Mouse (Mus musculus) Muller cell, postnatal 12 days (primary cell): ENCODE data around the gene Hist1h1c.
A peak's percentile ranks its signal among the peaks of the same experiment; 100 is the strongest.
"Not testable (repeated sequence)": the region's sequence is repeated elsewhere in the genome, so short reads cannot be mapped to it uniquely, and the experiment has no call there.

Experiments used
- DNase-seq: peaks from one replicate; pipeline ENCODE4 v3.0.0-alpha.2; 2015; ENCODE audit errors: inconsistent ontology term

Gene Hist1h1c

DNA sequence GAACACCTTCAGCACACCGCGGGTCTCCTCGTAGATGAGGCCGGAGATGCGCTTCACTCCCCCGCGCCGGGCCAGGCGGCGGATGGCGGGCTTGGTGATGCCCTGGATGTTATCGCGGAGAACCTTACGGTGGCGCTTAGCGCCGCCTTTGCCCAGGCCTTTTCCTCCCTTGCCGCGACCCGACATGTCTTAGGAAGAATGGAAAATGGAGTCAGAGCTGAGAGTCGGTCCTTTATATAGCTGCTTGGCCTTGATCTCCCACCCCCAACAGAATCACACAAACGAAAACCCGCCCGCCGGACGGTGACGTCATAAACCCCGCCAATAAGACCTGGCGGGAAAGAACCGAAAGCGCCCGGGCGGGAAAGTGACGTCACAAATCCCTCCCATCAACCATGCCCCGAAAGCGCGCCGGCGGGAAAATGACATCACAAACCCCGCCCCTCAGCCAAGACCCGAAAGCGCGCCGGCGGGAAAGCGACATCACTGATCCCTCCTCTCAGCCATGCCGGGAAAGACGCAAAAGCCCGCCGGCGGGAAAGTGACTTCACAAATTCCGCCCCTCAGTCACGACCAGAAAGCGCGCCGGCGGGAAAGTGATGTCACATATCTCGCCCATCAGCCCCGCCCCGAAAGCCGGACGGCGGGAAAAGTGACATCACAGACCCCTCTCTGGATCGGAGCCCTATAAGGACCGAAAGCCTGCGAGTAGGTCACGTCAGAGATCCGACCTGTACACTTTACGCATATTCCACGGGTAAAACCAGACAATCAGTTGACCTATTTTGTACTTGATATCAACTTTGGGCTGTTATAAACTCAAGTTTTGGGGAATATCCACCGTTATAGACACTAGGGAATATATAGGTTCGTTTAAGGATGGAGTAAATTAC is 22.6 kb downstream of the Hist1h1c start, which contains the start of gene Hist1h4a:
Gene Hist1h4a, minus strand, starts transcription at position 259 of the 893 bp plus-strand sequence.
- peak; percentile 97 for DNase-seq

DNA sequence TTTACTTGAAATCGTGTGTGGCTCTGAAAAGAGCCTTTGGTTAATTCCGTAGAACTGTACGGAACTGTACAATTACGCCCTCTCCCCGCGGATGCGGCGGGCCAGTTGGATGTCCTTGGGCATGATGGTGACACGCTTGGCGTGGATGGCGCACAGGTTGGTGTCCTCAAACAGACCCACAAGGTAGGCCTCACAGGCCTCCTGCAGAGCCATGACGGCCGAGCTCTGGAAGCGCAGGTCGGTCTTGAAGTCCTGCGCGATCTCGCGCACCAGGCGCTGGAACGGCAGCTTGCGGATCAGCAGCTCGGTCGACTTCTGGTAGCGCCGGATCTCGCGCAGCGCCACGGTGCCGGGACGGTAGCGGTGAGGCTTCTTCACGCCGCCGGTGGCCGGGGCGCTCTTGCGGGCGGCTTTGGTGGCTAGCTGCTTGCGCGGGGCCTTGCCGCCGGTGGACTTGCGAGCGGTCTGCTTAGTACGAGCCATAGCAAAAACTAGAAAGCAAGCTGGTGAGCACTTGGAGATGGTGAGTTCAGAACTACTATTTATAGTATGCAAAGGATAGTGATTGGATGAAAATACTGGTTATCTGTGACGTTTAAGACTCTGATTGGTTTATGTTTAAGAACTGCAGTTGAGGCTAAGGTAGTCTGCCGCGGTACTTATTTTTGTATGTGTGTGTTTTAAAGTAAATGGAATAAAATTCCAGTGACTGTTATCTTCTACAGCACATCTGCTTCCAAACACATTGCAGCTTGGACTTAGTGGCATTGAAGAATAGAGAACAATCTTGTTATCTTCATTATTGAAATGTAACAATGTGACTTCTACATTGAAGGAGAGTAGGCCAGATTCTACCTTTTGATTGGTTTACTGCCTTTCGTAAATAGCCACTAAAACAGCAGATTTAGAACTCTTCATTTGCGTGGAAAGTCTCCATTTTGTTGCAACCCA is 23.5 kb downstream of the Hist1h1c start, which contains the start of gene Hist1h3a:
Gene Hist1h3a, minus strand, starts transcription at position 516 of the 951 bp plus-strand sequence.
- DNase-seq: peak; percentile 80

DNA sequence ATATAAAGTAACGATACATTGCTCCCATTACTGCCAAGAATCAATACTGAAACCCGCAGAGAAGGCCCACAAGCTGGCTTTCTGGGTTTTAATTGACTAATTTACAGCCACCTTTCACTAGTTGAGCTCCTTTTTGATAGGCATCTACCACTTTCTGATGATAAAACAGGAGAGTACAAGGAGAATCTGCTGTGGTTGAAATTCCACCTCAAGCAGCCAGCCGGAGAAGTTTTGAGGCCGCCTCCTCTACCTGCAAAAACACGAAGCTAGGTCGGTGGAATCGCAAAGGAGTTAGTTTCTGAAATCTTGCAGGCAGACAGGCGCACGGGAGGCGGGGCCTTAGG is 24.6 kb downstream of the Hist1h1c start:
- no peak for DNase-seq

DNA sequence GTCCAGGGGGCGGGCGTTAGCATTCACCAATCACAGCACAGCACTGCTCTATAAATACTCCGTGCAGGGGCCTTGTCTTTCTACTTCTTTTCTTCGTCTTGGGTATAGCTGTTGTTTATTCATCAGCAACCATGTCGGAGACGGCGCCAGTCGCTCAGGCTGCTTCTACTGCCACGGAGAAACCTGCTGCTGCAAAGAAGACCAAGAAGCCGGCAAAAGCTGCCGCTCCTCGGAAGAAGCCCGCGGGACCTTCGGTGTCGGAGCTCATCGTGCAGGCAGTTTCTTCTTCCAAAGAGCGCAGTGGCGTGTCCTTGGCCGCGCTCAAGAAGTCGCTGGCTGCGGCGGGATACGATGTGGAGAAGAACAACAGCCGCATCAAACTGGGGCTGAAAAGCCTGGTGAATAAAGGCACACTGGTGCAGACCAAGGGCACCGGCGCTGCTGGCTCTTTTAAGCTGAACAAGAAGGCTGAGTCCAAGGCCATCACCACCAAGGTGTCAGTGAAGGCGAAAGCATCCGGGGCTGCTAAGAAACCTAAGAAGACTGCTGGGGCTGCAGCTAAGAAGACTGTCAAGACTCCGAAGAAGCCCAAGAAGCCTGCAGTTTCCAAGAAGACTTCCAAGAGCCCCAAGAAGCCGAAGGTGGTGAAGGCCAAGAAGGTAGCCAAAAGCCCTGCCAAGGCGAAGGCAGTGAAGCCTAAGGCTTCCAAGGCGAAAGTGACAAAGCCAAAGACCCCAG is 25.1 kb downstream of the Hist1h1c start, which contains the start of gene Hist1h1a:
Gene Hist1h1a, plus strand, starts transcription at position 81 of the 738 bp plus-strand sequence.
- peak; percentile 92 for DNase-seq

DNA sequence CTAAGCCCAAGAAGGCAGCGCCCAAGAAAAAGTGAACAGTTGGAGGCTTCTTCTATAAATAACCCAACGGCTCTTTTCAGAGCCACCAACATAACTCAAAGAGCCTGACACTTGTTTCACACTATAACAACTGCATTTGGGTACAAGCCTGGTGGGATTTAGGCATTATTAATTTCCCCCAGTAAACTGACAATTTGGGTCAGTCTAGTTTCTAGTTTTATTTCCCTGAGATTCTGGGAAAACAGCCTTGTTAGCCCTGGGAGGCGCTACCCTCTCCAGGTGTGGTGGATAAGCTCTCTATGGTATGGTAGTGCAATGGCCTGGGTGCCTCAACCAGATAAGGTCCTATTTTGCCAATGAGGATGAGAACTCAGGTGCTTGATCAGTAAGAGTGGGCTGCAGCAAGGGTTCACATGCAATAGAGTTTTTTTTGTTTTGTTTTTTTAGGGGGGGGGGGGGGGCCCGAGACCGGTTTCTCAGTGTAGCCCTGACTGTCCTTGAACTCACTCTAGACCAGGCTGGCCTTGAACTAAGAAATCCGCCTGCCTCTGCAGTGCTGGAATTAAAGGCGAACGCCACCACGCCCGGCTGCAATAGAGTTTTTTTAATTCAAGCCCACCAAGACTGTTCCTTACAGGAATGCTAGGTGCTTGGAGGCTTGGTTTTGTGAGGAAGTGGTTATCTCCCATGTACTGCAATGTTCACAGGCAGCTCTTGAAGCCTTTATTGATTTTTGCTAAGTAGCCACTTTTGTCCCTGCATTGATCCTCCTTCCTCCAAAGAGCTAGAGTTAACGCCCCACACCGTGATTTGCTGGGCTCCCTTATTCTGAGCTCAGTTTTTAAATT is 25.9 kb downstream of the Hist1h1c start:
- no peak for DNase-seq

DNA sequence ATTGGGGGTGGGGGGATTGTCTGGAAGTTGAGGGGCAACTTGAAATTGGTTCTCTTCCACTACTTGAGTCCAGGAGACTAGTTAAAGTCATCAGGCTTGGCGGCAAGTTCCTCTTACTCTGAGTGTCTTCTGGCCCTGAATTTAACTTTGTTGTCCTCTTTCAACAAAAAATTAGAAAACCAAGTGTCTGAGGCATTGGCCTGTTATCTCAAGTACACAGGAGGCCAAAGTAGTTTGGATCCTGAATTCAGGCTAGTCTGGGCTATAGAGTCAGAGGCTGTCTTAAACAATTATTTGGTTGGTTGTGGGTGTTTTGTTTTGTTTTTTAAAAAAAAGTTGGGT is 26.5 kb downstream of the Hist1h1c start:
- no peak for DNase-seq

DNA sequence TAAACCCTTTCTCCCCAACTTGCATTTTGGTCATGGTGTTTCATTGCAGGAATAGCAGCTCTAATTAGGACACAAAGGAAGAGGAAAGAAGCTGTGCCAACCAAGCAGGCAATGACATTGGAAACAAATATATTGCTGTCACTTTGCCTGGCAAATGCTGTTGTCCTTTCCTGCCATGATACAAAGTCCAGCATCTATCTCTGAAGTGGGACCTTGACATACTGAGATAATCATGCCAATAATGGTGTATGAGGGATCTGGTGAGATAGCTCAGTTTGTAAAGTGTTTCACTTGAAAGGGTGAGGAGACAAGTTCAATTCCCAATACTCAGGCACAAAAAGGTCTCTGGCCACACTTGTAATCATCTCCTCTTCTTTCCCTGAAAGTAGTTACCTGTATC is 28.2 kb downstream of the Hist1h1c start:
- DNase-seq: no peak

DNA sequence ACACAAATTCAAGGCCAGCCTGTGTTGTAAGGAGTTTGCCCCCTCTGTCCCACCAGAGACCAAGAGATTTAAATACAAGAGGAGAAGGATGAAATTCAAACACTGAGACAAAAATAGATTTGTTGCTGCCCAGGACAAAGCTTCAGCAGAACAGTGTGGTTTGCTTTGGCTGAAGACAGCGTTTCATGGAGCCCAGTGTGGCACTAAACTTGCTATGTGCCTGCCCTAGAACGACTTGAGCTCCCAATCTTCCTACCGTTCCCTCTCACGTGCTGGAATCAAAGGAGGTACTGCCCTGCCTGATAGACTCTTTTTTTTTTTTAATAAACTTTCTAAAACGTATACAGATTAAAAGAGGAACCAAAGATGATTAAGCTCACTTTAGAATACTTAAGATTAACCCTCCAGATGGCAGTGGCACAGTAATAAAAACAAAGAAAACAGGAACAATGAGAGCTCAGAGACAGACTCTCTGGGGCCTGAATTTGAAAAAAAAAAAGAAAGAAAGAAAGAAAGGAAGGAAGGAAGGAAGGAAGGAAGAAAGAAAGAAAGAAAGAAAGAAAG is 30.3 kb downstream of the Hist1h1c start:
- no peak for DNase-seq

DNA sequence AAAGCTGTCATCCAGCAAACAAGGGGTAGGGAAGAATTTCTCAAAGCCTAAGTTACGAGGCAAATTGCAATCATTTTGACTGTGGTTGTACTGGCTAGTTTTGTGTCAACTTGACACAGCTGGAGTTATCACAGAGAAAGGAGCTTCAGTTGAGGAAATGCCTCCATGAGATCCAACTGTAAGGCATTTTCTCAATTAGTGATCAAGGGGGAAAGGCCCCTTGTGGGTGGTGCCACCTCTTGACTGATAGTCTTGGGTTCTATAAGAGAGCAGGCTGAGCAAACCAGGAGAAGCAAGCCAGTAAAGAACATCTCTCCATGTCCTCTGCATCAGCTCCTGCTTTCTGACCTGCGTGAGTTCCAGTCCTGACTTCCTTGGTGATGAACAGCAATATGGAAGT is 31.0 kb downstream of the Hist1h1c start, which contains the start of gene Trim38:
Gene Trim38, plus strand, starts transcription at position 301 of the 400 bp plus-strand sequence.
- not testable (repeated sequence) for DNase-seq

DNA sequence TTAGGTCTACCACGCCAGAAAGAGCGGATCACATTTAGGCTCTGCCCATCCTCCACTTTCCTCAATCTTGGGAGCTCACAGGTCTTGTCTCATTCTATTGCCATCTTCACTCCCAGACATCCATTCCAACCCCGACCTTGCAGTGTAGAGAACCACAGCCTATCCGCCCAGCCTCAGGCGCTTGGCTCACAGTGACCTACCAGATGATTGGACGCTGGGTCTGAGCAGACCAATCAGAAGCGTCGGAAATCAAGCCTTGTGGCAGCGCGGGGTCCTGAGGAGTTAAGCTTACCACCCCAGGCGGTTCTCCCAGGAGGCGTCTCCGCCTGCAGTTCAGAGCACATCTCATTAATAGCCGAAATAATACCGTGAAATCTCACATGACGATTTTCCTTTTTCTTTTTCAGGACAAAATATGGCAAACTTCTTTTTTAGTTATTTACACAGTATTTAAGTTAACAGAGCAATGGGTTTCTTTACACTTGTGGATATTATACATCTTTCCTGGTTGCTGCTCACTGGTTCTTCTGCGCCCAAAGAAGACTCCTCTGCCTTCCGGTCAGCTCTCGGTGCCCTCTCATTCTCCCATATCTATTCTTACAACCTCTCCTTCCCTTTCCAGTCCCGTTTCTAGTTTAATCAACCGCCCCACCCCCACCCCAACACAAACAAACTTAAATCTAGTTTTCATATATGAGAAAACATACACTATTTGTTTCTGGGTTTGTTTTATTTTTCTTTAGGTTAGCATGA is 34.1 kb downstream of the Hist1h1c start:
- DNase-seq: peak; percentile 41

DNA sequence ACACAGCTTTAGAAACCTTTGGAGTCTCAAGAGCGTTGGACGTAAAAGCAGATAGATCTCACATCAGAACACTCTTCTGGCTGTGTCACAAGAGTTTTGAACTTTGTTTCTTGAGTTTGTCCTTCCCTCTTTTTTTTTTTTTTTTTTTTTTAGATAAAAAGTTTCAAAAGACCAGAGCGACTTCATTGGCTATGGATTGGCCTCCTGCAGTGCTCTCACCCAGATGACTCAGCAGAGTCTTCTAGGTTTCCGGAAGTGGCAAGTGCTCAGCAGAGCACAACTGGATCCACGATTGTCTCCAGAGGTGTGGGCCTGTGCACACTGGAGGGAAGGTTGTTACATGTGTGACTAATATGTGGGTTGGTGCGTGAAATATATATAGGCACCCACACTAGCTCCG is 39.7 kb downstream of the Hist1h1c start:
- DNase-seq: no peak

DNA sequence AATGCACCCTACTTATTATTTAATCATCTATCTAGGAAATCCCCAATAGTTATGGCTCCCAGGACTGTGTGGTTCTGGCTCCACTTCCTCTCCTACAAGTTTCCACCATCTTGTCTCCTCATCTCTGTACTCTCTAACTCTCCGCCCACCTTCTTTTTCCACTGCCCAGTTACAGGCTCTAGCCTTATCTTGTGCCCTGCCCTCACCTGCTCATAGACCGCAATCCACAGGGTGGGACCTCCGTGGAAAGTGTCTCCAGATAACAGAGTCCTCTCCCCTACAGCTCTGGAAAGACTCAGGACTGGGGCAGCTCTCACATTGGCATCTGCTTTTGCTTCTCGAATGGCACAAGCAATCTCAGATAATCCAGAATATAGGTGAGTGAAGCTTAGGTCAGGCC is 40.4 kb downstream of the Hist1h1c start:
- no peak for DNase-seq
